Mouse (Mus musculus): ENCODE data around the gene Uck1. TPM values are rescaled to one million over a fixed set of nuclear protein-coding genes. Genes with fewer than 3 reads are reported as not detected.

The Uck1 gene
- polyA plus RNA-seq, 1 experiment from 2014 or later: 91.7 TPM

DNA sequence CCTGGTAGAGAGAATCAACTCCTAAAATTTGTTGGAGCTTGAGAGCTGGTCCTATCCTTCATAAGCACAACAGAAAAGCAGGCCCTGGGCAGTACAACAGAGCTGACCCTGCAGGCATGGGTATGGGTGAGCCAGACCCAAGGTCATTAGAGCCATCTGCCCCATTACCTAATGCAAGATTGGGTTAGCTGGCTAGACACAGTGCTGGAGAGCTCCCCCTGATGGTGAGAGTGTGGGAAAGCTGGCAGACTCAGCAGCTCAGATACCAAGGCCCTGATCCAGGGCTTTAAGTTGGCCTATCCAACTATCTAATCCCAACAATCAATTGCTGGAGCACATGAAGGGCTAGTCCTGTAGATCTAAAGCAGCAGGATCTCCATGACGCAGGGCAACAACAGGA is 22.8 kb upstream of the Uck1 start:
- Histone ChIP-seq H3K27ac (ENCODE audit: low read depth, low read length) (no peak overlapping the region), H3K36me3 (ENCODE audit: control insufficient read depth, insufficient read depth, low read length) (peaks cover 44% of the 10 kb centered on the region), H3K4me2 (ENCODE audit: low read depth, low read length) (no peak overlapping the region), H3K9ac (replicated peaks; ENCODE audit: low read depth, low read length) (no peak overlapping the region), H3K4me1 (ENCODE audit: control insufficient read depth, insufficient read depth, low read length) (peaks cover 11% of the 10 kb centered on the region; the same call in 1 of the 2 replicates), H3K27me3 (ENCODE audit: control insufficient read depth, insufficient read depth, low read length) (no peaks in the 10 kb centered on the region), H3K9me3 (ENCODE audit: control insufficient read depth, low read length) (no peaks in the 10 kb centered on the region), H3K4me3 (ENCODE audit: low read depth, low read length) (no peak overlapping the region)
- 95% methylated on average over 1 of the region's 1 CpGs for WGBS
- no peak for ATAC-seq (ENCODE audit: low read depth)

DNA sequence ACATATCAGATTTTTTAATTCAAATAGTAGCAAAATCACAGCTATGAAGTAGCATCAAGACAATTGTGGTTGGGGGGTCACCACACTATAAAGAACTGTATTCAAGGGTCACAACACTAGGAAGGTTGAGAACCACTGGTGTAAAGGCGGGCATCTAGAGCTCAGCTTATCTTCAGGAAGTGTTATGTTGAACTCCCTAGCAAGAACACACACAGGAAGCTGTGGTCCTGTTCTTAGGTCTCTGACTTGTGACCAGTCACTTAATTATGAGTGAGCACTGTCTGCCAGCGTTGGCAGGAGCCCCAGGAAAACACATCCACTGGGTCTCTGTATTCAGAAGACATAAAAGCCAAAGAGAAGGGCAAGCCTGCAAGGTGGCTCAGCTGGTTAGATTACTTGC is 22.3 kb upstream of the Uck1 start:
- Histone ChIP-seq H3K4me2 (ENCODE audit: low read depth, low read length) (no peak overlapping the region), H3K36me3 (ENCODE audit: control insufficient read depth, insufficient read depth, low read length) (peaks cover 44% of the 10 kb centered on the region), H3K4me1 (ENCODE audit: control insufficient read depth, insufficient read depth, low read length) (peaks cover 10% of the 10 kb centered on the region; the same call in 1 of the 2 replicates), H3K9me3 (ENCODE audit: control insufficient read depth, low read length) (no peaks in the 10 kb centered on the region), H3K9ac (replicated peaks; ENCODE audit: low read depth, low read length) (no peak overlapping the region), H3K27me3 (ENCODE audit: control insufficient read depth, insufficient read depth, low read length) (no peaks in the 10 kb centered on the region), H3K4me3 (ENCODE audit: low read depth, low read length) (no peak overlapping the region), H3K27ac (ENCODE audit: low read depth, low read length) (no peak overlapping the region)
- WGBS: 98% methylated on average over 2 of the region's 2 CpGs
- no peak for ATAC-seq (ENCODE audit: low read depth)

DNA sequence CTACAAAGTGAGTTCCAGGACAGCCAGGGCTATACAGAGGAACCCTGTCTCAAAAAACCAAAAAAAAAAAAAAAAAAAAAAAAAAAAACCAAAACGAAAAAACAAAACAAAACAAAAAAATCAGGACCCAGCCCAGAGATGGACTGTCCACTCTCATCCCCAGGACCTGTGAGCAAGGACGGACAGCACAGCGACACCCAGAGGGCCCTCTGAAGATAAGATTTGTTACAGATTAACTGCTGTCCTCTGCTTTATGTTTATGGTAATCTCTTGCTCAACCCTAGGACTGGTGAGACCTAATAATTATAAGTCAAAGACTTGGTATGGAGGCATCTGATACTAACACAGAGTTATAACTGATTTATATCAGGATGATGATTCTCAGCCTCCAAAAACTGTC is 15.9 kb upstream of the Uck1 start:
- Histone ChIP-seq H3K36me3 (ENCODE audit: control insufficient read depth, insufficient read depth, low read length) (peaks cover 22% of the 10 kb centered on the region), H3K27ac (ENCODE audit: low read depth, low read length) (no peak overlapping the region), H3K4me3 (ENCODE audit: low read depth, low read length) (no peak overlapping the region), H3K4me2 (ENCODE audit: low read depth, low read length) (no peak overlapping the region), H3K9ac (replicated peaks; ENCODE audit: low read depth, low read length) (no peak overlapping the region), H3K9me3 (ENCODE audit: control insufficient read depth, low read length) (no peaks in the 10 kb centered on the region), H3K27me3 (ENCODE audit: control insufficient read depth, insufficient read depth, low read length) (no peaks in the 10 kb centered on the region), H3K4me1 (ENCODE audit: control insufficient read depth, insufficient read depth, low read length) (no peaks in the 10 kb centered on the region)
- 77% methylated on average over 3 of the region's 3 CpGs for WGBS
- ATAC-seq (ENCODE audit: low read depth): no peak

- no peaks in the 10 kb centered on the region for H3K9me3 ChIP-seq (ENCODE audit: control insufficient read depth, low read length)
- no peak overlapping the region; the same call in 1 of the 2 replicates for H3K9ac ChIP-seq (replicated peaks; ENCODE audit: low read depth, low read length)
- WGBS: 28% methylated on average over 4 of the region's 4 CpGs
- peaks cover 7% of the 10 kb centered on the region for H3K4me1 ChIP-seq (ENCODE audit: control insufficient read depth, insufficient read depth, low read length)
- no peaks in the 10 kb centered on the region for H3K27me3 ChIP-seq (ENCODE audit: control insufficient read depth, insufficient read depth, low read length)
- no peak overlapping the region for H3K27ac ChIP-seq (ENCODE audit: low read depth, low read length)
- peaks cover 18% of the 10 kb centered on the region for H3K36me3 ChIP-seq (ENCODE audit: control insufficient read depth, insufficient read depth, low read length)
- no peak overlapping the region; the same call in 1 of the 2 replicates for H3K4me3 ChIP-seq (ENCODE audit: low read depth, low read length)
- peak; percentile 33; the same call in 1 of the 2 replicates for ATAC-seq (ENCODE audit: low read depth)
- no peak overlapping the region for H3K4me2 ChIP-seq (ENCODE audit: low read depth, low read length)
Measured at GRCm38 (mm10) chr2:32260635-32261034, 676 bp upstream of the Uck1 start.

- Histone ChIP-seq H3K4me2 (ENCODE audit: low read depth, low read length) (peak overlapping the region; percentile 69), H3K36me3 (ENCODE audit: control insufficient read depth, insufficient read depth, low read length) (peaks cover 24% of the 10 kb centered on the region), H3K4me1 (ENCODE audit: control insufficient read depth, insufficient read depth, low read length) (peaks cover 7% of the 10 kb centered on the region), H3K4me3 (ENCODE audit: low read depth, low read length) (peak overlapping the region; percentile 82), H3K9ac (replicated peaks; ENCODE audit: low read depth, low read length) (peak overlapping the region; percentile 84), H3K9me3 (ENCODE audit: control insufficient read depth, low read length) (no peaks in the 10 kb centered on the region), H3K27ac (ENCODE audit: low read depth, low read length) (no peak overlapping the region), H3K27me3 (ENCODE audit: control insufficient read depth, insufficient read depth, low read length) (no peaks in the 10 kb centered on the region)
- WGBS: 58% methylated on average over 6 of the region's 6 CpGs
- no peak for ATAC-seq (ENCODE audit: low read depth)
Measured at GRCm38 (mm10) chr2:32258887-32259533, 949 bp downstream of the Uck1 start.

GRCm38 (mm10) chr2:32256273-32256672 is 3.7 kb downstream of the Uck1 start:
- ATAC-seq (ENCODE audit: low read depth): no peak
- Histone ChIP-seq H3K9me3 (ENCODE audit: control insufficient read depth, low read length) (no peaks in the 10 kb centered on the region), H3K36me3 (ENCODE audit: control insufficient read depth, insufficient read depth, low read length) (peaks cover 39% of the 10 kb centered on the region)

GRCm38 (mm10) chr2:32254563-32254962 is 5.4 kb downstream of the Uck1 start:
- no peaks in the 10 kb centered on the region for H3K27me3 ChIP-seq (ENCODE audit: control insufficient read depth, insufficient read depth, low read length)
- H3K9me3 ChIP-seq (ENCODE audit: control insufficient read depth, low read length): no peaks in the 10 kb centered on the region
- no peak overlapping the region for H3K9ac ChIP-seq (replicated peaks; ENCODE audit: low read depth, low read length)
- 89% methylated on average over 5 of the region's 5 CpGs for WGBS
- peaks cover 7% of the 10 kb centered on the region for H3K4me1 ChIP-seq (ENCODE audit: control insufficient read depth, insufficient read depth, low read length)
- no peak for ATAC-seq (ENCODE audit: low read depth)
- no peak overlapping the region for H3K27ac ChIP-seq (ENCODE audit: low read depth, low read length)
- no peak overlapping the region for H3K4me3 ChIP-seq (ENCODE audit: low read depth, low read length)
- peaks cover 51% of the 10 kb centered on the region for H3K36me3 ChIP-seq (ENCODE audit: control insufficient read depth, insufficient read depth, low read length)
- no peak overlapping the region for H3K4me2 ChIP-seq (ENCODE audit: low read depth, low read length)

More at GRCm38 (mm10) chr2:32256273-32256672, 3.7 kb downstream of the Uck1 start:
- H3K27me3 ChIP-seq (ENCODE audit: control insufficient read depth, insufficient read depth, low read length): no peaks in the 10 kb centered on the region
- no peak overlapping the region for H3K27ac ChIP-seq (ENCODE audit: low read depth, low read length)
- no peak overlapping the region for H3K4me2 ChIP-seq (ENCODE audit: low read depth, low read length)
- peaks cover 7% of the 10 kb centered on the region for H3K4me1 ChIP-seq (ENCODE audit: control insufficient read depth, insufficient read depth, low read length)
- WGBS: 93% methylated on average over 11 of the region's 11 CpGs
- H3K4me3 ChIP-seq (ENCODE audit: low read depth, low read length): no peak overlapping the region
- H3K9ac ChIP-seq (replicated peaks; ENCODE audit: low read depth, low read length): no peak overlapping the region

DNA sequence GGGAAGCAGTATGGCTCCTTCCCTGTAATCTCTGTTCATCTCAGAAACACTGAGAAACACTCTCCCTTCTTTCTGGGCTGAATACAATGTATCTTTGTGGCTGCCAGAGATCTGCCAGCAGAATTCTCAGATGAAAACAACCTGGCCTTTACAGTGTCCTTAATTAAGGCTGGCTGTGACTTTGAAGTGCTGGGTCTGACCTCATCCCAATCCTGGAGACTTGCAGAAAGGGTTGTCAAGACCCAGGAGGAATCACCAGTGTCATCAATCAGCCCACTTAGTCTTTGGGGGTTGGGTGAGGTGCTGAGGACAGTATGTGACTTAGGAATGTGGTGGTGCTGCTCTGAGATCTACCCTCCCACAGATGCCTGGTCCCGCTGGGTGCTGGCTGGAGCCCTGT is 6.6 kb downstream of the Uck1 start:
- no peak overlapping the region for H3K27ac ChIP-seq (ENCODE audit: low read depth, low read length)
- no peak overlapping the region for H3K4me2 ChIP-seq (ENCODE audit: low read depth, low read length)
- H3K4me1 ChIP-seq (ENCODE audit: control insufficient read depth, insufficient read depth, low read length): no peaks in the 10 kb centered on the region
- 71% methylated on average over 1 of the region's 1 CpGs for WGBS
- no peak overlapping the region for H3K9ac ChIP-seq (replicated peaks; ENCODE audit: low read depth, low read length)
- peaks cover 51% of the 10 kb centered on the region for H3K36me3 ChIP-seq (ENCODE audit: control insufficient read depth, insufficient read depth, low read length)
- no peaks in the 10 kb centered on the region for H3K9me3 ChIP-seq (ENCODE audit: control insufficient read depth, low read length)
- H3K27me3 ChIP-seq (ENCODE audit: control insufficient read depth, insufficient read depth, low read length): no peaks in the 10 kb centered on the region
- ATAC-seq (ENCODE audit: low read depth): no peak
- no peak overlapping the region for H3K4me3 ChIP-seq (ENCODE audit: low read depth, low read length)

- peaks cover 52% of the 10 kb centered on the region for H3K36me3 ChIP-seq (ENCODE audit: control insufficient read depth, insufficient read depth, low read length)
- H3K9ac ChIP-seq (replicated peaks; ENCODE audit: low read depth, low read length): no peak overlapping the region
- no peaks in the 10 kb centered on the region for H3K9me3 ChIP-seq (ENCODE audit: control insufficient read depth, low read length)
- no peak overlapping the region for H3K4me3 ChIP-seq (ENCODE audit: low read depth, low read length)
- no peaks in the 10 kb centered on the region for H3K27me3 ChIP-seq (ENCODE audit: control insufficient read depth, insufficient read depth, low read length)
- H3K4me2 ChIP-seq (ENCODE audit: low read depth, low read length): no peak overlapping the region
- WGBS: 94% methylated on average over 5 of the region's 5 CpGs
- H3K27ac ChIP-seq (ENCODE audit: low read depth, low read length): no peak overlapping the region
- no peaks in the 10 kb centered on the region for H3K4me1 ChIP-seq (ENCODE audit: control insufficient read depth, insufficient read depth, low read length)
- ATAC-seq (ENCODE audit: low read depth): no peak
Measured at GRCm38 (mm10) chr2:32252658-32253057, 7.3 kb downstream of the Uck1 start.

Measured in neural tube, embryonic 14.5 days (tissue).